Comparison of ENCODE assay signal across 8 mouse cellular contexts in genomic region chr5:98253838-98254821, GRCm38 (mm10). TPM values are rescaled to one million over a fixed set of nuclear protein-coding genes. Genes with fewer than 3 reads are reported as not detected.
DNase-seq lines count a peak whose midpoint lies in the region; ATAC-seq and TF ChIP-seq lines count a peak whose summit lies in the region.

TSS of gene Fgf5 (plus strand) at chr5:98254184.

- peaks cover 16% of the 10 kb centered on the region; the same call in 1 of the 2 replicates for H3K4me1 ChIP-seq in embryonic facial prominence, embryonic 13.5 days
- H3K4me1 ChIP-seq in midbrain, embryonic 12.5 days, result 0 out of 2 replicates have a peak, but pooled peaks cover 6% of the 10 kb centered on the region
- H3K4me1 ChIP-seq in stomach, postnatal 0 days (replicated peaks; ENCODE audit: control insufficient read depth, insufficient read depth), result no peaks in the 10 kb centered on the region

- peak; percentile 39 for DNase-seq in ES-CJ7 (ENCODE audit: low read depth, low spot score)
- DNase-seq in adrenal gland, postnatal 14 days, result peak; percentile 40
- peak; percentile 22 to 33 for DNase-seq in heart, postnatal 14 days
- DNase-seq in left cerebral cortex, adult 2 months (ENCODE audit: extremely low spot score in 1 of 2, low spot score in 2 of 2), result peak; percentile 45 to 64
- peak; percentile 34 for DNase-seq in stomach, postnatal 0 days (ENCODE audit: low spot score)
- no peak for DNase-seq in T-cell, adult 2 months (ENCODE audit: low spot score)

- H3K27ac ChIP-seq in embryonic facial prominence, embryonic 13.5 days, result no peak within 1 kb of the TSS
- peak within 1 kb of the TSS; percentile 87 for H3K27ac ChIP-seq in left cerebral cortex, adult 2 months
- no peak within 1 kb of the TSS for H3K27ac ChIP-seq in midbrain, embryonic 12.5 days (replicated peaks)
- H3K27ac ChIP-seq in stomach, postnatal 0 days (replicated peaks), result no peak within 1 kb of the TSS

- H3K36me3 ChIP-seq in embryonic facial prominence, embryonic 13.5 days, result no peaks in the 10 kb centered on the region
- no peaks in the 10 kb centered on the region for H3K36me3 ChIP-seq in midbrain, embryonic 12.5 days
- H3K36me3 ChIP-seq in stomach, postnatal 0 days (ENCODE audit: control insufficient read depth, insufficient read depth, low read length), result no peaks in the 10 kb centered on the region

- H3K4me3 ChIP-seq in embryonic facial prominence, embryonic 13.5 days, result peak within 1 kb of the TSS; percentile 60
- peak within 1 kb of the TSS; percentile 54 for H3K4me3 ChIP-seq in left cerebral cortex, adult 2 months
- H3K4me3 ChIP-seq in midbrain, embryonic 12.5 days, result peak within 1 kb of the TSS; percentile 64
- H3K4me3 ChIP-seq in stomach, postnatal 0 days (ENCODE audit: low read depth, low read length), result peak within 1 kb of the TSS; percentile 53

- peak within 1 kb of the TSS; percentile 100 for H3K4me2 ChIP-seq in embryonic facial prominence, embryonic 13.5 days
- H3K4me2 ChIP-seq in midbrain, embryonic 12.5 days (replicated peaks), result peak within 1 kb of the TSS; percentile 98
- H3K4me2 ChIP-seq in stomach, postnatal 0 days (replicated peaks; ENCODE audit: low read depth), result peak within 1 kb of the TSS; percentile 97

- 1% methylated on average over 76 of the region's 80 CpGs for WGBS in embryonic facial prominence, embryonic 13.5 days
- under 1% methylated on average over 79 of the region's 80 CpGs for WGBS in midbrain, embryonic 12.5 days
- WGBS in stomach, postnatal 0 days, result under 1% methylated on average over 63 of the region's 80 CpGs

- peak within 1 kb of the TSS; percentile 68 for H3K9ac ChIP-seq in embryonic facial prominence, embryonic 13.5 days
- H3K9ac ChIP-seq in midbrain, embryonic 12.5 days (replicated peaks), result peak within 1 kb of the TSS; percentile 57
- H3K9ac ChIP-seq in stomach, postnatal 0 days (ENCODE audit: low read length), result 0 out of 2 replicates have a peak within 1 kb of the TSS, but pooled peaks have one; percentile 35

- intact Hi-C loops in heart, postnatal 14 days (cut with DNase I), result no loop called here
- intact Hi-C loops in left cerebral cortex, adult 2 months (cut with DNase I), result loop anchor here (2.0 to 5.0 kb wide), 2 partner anchors 29 to 1127 kb away; no protein-coding TSS in a partner anchor

- TF ChIP-seq EP300 in stomach, postnatal 0 days (optimal IDR thresholded peaks at IDR 0.05), result no peak

- peaks cover 88% of the 10 kb centered on the region for H3K27me3 ChIP-seq in embryonic facial prominence, embryonic 13.5 days
- peaks cover 70% of the 10 kb centered on the region for H3K27me3 ChIP-seq in midbrain, embryonic 12.5 days
- peaks cover 2% of the 10 kb centered on the region; the same call in 1 of the 2 replicates for H3K27me3 ChIP-seq in stomach, postnatal 0 days (ENCODE audit: control insufficient read depth, insufficient read depth, low read length)

- no peak for TF ChIP-seq CTCF in left cerebral cortex, adult 2 months (IDR thresholded peaks at IDR 0.05)
- TF ChIP-seq CTCF in stomach, postnatal 0 days (IDR thresholded peaks at IDR 0.05; ENCODE audit: low read depth), result no peak

- ATAC-seq in embryonic facial prominence, embryonic 13.5 days (ENCODE audit: insufficient number of reproducible peaks, insufficient read depth, low FRiP score, low TSS enrichment, low read depth), result 0 out of 2 replicates have a peak, but pooled peaks have one; percentile 35
- ATAC-seq in midbrain, embryonic 12.5 days (ENCODE audit: low FRiP score, low read depth), result peak; percentile 88
- ATAC-seq in stomach, postnatal 0 days (ENCODE audit: low FRiP score, low TSS enrichment), result peak; percentile 70

- no peaks in the 10 kb centered on the region for H3K9me3 ChIP-seq in embryonic facial prominence, embryonic 13.5 days
- H3K9me3 ChIP-seq in midbrain, embryonic 12.5 days, result no peaks in the 10 kb centered on the region
- H3K9me3 ChIP-seq in stomach, postnatal 0 days (ENCODE audit: control insufficient read depth, low read length), result no peaks in the 10 kb centered on the region

RNA-seq across cellular contexts. Expression of gene Fgf5, which starts in this region (rescaled TPM):
- total RNA-seq in adrenal gland, postnatal 14 days (2021), result not detected in 2 replicates
- 0.28 and 0.66 TPM in 2 replicates for polyA plus RNA-seq in embryonic facial prominence, embryonic 13.5 days (2015; fragmentation: Nextera tagmentation; extraction: Ambion mirVana)
- not detected for total RNA-seq in heart, postnatal 14 days (2021)
- total RNA-seq in left cerebral cortex, adult 2 months (2021), result 1 to 10 TPM; 3.3 to 4.1 TPM
- 0.41 and 0.55 TPM in 2 replicates for polyA plus RNA-seq in midbrain, embryonic 12.5 days (2016; fragmentation: Nextera tagmentation; extraction: Ambion mirVana)
- 0.39 and 0.55 TPM in 2 replicates for polyA plus RNA-seq in stomach, postnatal 0 days (2015; fragmentation: Nextera tagmentation; extraction: Ambion mirVana)

Comparison
In these comparisons a context has a peak if more than half of its experiments do, and no peak if none do; other contexts are left out.
1. Peak in DNase-seq in adrenal gland, postnatal 14 days; RNA of the gene not detected or under 1 TPM.
2. Peak in ATAC-seq, H3K4me3 ChIP-seq, H3K9ac ChIP-seq and H3K4me2 ChIP-seq in embryonic facial prominence, embryonic 13.5 days; RNA of the gene not detected or under 1 TPM.
3. Peak in DNase-seq in heart, postnatal 14 days; RNA of the gene not detected or under 1 TPM.
4. Peak in ATAC-seq, H3K4me3 ChIP-seq, H3K9ac ChIP-seq and H3K4me2 ChIP-seq in midbrain, embryonic 12.5 days; RNA of the gene not detected or under 1 TPM.
5. Peak in DNase-seq, ATAC-seq, H3K4me3 ChIP-seq, H3K9ac ChIP-seq and H3K4me2 ChIP-seq in stomach, postnatal 0 days; RNA of the gene not detected or under 1 TPM.
6. ATAC-seq: peak in every context shown above with its lines; median percentile 88 in midbrain, embryonic 12.5 days; 70 in stomach, postnatal 0 days; 35 in embryonic facial prominence, embryonic 13.5 days.